Mouse (Mus musculus) intestine, postnatal 0 days (tissue): ENCODE measurements at regions not wholly inside any gene's neighbourhood (a gene's known extent, or its start where the extent isn't known, plus 50 kb on each side); places are given as distances from the start of the nearest gene placed in this dataset.

Source experiments
- ATAC-seq: fragments of 200-750 bp; cut with Nextera tagmentation; 2 replicates; pipeline ENCODE4 v1.8.0; 2017; ENCODE audit warnings: mild to moderate bottlenecking, moderate TSS enrichment, moderate library complexity
- H3K27ac ChIP-seq: fragments of 300-500 bp; sonication (generic); 2 replicates; pipeline ENCODE4 v1.5.1; 2014; ENCODE audit warnings: mild to moderate bottlenecking, low read depth, low read length, moderate library complexity
- H3K27me3 ChIP-seq: fragments of 300-500 bp; sonication (generic); replicated peaks from 2 replicates; pipeline ENCODE4 v1.6.1; 2014; ENCODE audit warnings: low read length, mixed read lengths; ENCODE audit not compliant: control insufficient read depth, insufficient read depth
- H3K36me3 ChIP-seq: fragments of 300-500 bp; sonication (generic); 2 replicates; pipeline ENCODE4 v1.6.1; 2014; ENCODE audit warnings: mild to moderate bottlenecking, moderate library complexity; ENCODE audit not compliant: control insufficient read depth, insufficient read depth
- H3K4me1 ChIP-seq: fragments of 300-500 bp; sonication (generic); replicated peaks from 2 replicates; pipeline ENCODE4 v1.6.1; 2014; ENCODE audit warnings: antibody characterized with exemption, low read length, mixed read lengths; ENCODE audit not compliant: control insufficient read depth, insufficient read depth
- H3K4me2 ChIP-seq: fragments of 300-500 bp; sonication (generic); replicated peaks from 2 replicates; pipeline ENCODE4 v1.6.1; 2014; ENCODE audit warnings: low read depth, mild to moderate bottlenecking, moderate library complexity
- H3K4me3 ChIP-seq: fragments of 300-500 bp; sonication (generic); 2 replicates; pipeline ENCODE4 v1.5.1; 2014; ENCODE audit warnings: low read depth, low read length
- H3K9ac ChIP-seq: fragments of 300-500 bp; sonication (generic); 2 replicates; pipeline ENCODE4 v1.6.1; 2014; ENCODE audit warnings: mild to moderate bottlenecking, low read depth, low read length
- H3K9me3 ChIP-seq: fragments of 300-500 bp; sonication (generic); 2 replicates; pipeline ENCODE4 v1.6.1; 2016; ENCODE audit warnings: mixed run types; ENCODE audit not compliant: control insufficient read depth
- CTCF ChIP-seq: sonication (generic); IDR thresholded peaks from 2 replicates; pipeline ENCODE4 v1.5.1; 2016; ENCODE audit warnings: low read depth, mild to moderate bottlenecking, control low read depth, antibody characterized with exemption, moderate library complexity
- WGBS: fragments of 180-500 bp; shearing (Covaris S2); extraction: QIAGEN DNeasy Blood & Tissue Kit; methylation state at CpG from one replicate; pipeline ENCODE4 v1.1.7; 2014; 5-methylcytosine and 5-hydroxymethylcytosine counted together

DNA sequence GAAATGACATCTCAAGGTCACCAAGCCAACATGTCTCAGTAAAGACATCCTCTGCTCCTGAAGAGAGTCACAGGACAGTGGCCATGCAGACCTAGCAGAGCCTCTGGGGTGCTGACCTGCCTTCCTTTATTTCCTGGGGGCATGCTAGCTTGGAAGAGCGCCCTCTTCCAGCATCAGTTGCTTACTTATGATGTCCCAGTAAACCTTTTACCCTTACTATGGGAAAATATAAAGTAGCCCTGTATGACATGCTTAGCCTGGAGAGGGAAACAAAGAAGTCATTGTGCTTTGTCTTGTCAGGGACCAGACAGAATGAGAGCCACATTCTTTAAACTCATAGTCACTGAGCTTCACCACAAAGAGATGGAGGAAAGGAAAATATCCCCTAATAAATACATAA lies 82.9 kb downstream of the Postn start:
- no peak for TF ChIP-seq CTCF
- no peak for ATAC-seq
- 56% methylated on average over 1 of the region's 1 CpGs for WGBS

GRCm38 (mm10) chr3:54446889-54447288 lies 86.0 kb downstream of the Postn start:
- WGBS: 45% methylated on average over 3 of the region's 3 CpGs
- TF ChIP-seq CTCF: no peak
- no peak for ATAC-seq
- Histone ChIP-seq H3K27ac (no peak overlapping the region), H3K9ac (no peak overlapping the region), H3K9me3 (no peaks in the 10 kb centered on the region), H3K4me1 (no peaks in the 10 kb centered on the region), H3K27me3 (no peaks in the 10 kb centered on the region), H3K36me3 (no peaks in the 10 kb centered on the region), H3K4me3 (no peak overlapping the region), H3K4me2 (no peak overlapping the region)

More for the DNA sequence above, 82.9 kb downstream of the Postn start:
- Histone ChIP-seq H3K4me3 (no peak overlapping the region), H3K4me1 (no peaks in the 10 kb centered on the region), H3K36me3 (no peaks in the 10 kb centered on the region), H3K4me2 (no peak overlapping the region), H3K27me3 (no peaks in the 10 kb centered on the region), H3K27ac (no peak overlapping the region), H3K9me3 (no peaks in the 10 kb centered on the region), H3K9ac (no peak overlapping the region)

DNA sequence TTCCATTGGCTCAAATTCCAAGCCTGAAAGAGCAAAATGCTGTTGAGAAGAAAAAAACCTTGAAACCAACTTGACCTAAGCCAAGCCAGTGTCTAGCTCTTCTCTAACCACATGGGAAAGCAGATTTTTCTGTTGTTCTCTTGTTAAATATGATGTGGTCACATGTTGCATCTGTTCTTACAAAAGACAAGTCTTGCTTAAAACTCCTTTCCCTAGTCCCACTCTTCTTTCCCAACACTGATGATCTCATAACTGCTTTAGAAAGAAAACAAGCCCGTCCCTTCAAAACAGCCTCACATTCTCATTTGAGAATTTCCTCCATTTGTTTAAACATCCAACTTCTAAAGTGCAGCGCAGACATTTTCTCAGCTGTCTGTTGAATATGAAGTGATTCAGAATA lies 96.5 kb downstream of the Postn start:
- no peak overlapping the region for H3K4me2 ChIP-seq
- no peaks in the 10 kb centered on the region for H3K36me3 ChIP-seq
- no peak for ATAC-seq
- H3K9ac ChIP-seq: no peak overlapping the region
- 69% methylated on average over 2 of the region's 2 CpGs for WGBS
- H3K27ac ChIP-seq: no peak overlapping the region
- H3K4me3 ChIP-seq: no peak overlapping the region
- no peaks in the 10 kb centered on the region for H3K4me1 ChIP-seq
- no peaks in the 10 kb centered on the region for H3K9me3 ChIP-seq
- TF ChIP-seq CTCF: no peak
- H3K27me3 ChIP-seq: no peaks in the 10 kb centered on the region

- 86% methylated on average over 6 of the region's 6 CpGs for WGBS
- no peak overlapping the region for H3K4me2 ChIP-seq
- no peaks in the 10 kb centered on the region for H3K27me3 ChIP-seq
- H3K4me3 ChIP-seq: no peak overlapping the region
- no peak for ATAC-seq
- H3K9me3 ChIP-seq: no peaks in the 10 kb centered on the region
- H3K9ac ChIP-seq: no peak overlapping the region
- H3K36me3 ChIP-seq: no peaks in the 10 kb centered on the region
- H3K27ac ChIP-seq: no peak overlapping the region
- TF ChIP-seq CTCF: no peak
- H3K4me1 ChIP-seq: no peaks in the 10 kb centered on the region
Measured at GRCm38 (mm10) chr3:54461366-54461765, 100.5 kb downstream of the Postn start.

GRCm38 (mm10) chr3:54466097-54466496 lies 105.2 kb downstream of the Postn start:
- Histone ChIP-seq H3K9me3 (no peaks in the 10 kb centered on the region), H3K9ac (no peak overlapping the region), H3K27ac (no peak overlapping the region), H3K36me3 (no peaks in the 10 kb centered on the region), H3K4me1 (no peaks in the 10 kb centered on the region), H3K27me3 (no peaks in the 10 kb centered on the region), H3K4me3 (no peak overlapping the region), H3K4me2 (no peak overlapping the region)
- TF ChIP-seq CTCF: no peak
- no peak for ATAC-seq

DNA sequence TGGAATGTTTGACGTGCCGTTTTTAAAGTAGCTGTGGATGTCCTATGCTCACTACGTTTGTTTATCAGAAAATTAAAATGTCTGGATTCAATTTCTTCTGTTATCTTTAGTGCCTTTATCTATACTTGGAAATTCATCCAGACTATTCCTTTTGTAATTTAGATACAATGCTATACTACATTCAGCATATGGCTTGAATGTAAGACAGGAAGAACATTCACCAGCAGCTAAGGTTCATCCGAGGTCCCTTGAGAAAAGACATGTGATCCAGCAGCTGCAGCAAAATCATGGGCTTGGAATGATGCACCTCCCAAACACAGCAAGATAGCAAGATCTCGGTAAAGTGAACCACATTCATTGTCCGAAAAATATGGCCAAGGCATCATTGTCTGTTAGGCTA lies 113.3 kb downstream of the Postn start:
- Histone ChIP-seq H3K4me2 (no peak overlapping the region), H3K36me3 (no peaks in the 10 kb centered on the region), H3K4me3 (no peak overlapping the region), H3K27me3 (no peaks in the 10 kb centered on the region), H3K9ac (no peak overlapping the region), H3K4me1 (no peaks in the 10 kb centered on the region), H3K9me3 (no peaks in the 10 kb centered on the region), H3K27ac (no peak overlapping the region)
- no peak for ATAC-seq
- no peak for TF ChIP-seq CTCF
- WGBS: 73% methylated on average over 6 of the region's 6 CpGs

DNA sequence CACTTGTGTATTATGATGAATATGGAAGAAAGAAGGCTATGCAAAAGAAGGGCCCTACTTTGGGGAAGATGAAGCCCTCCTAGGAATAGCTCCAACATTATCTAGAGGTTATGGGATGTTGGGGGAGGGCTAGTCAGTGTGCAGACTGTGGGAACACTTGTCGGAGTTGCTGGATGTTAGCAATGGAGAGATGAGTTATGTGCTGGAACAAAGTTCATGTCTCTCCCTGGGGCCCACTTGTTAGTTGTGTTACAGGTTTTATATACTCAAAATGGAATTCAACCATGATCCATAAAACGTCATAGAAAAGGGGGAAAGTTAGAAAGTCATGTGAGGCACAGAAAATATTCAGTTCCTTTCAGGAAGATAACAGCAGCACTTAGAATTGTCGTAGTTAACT lies 115.0 kb downstream of the Postn start:
- Histone ChIP-seq H3K4me3 (no peak overlapping the region), H3K36me3 (no peaks in the 10 kb centered on the region), H3K27ac (no peak overlapping the region), H3K27me3 (no peaks in the 10 kb centered on the region), H3K4me1 (no peaks in the 10 kb centered on the region), H3K9me3 (no peaks in the 10 kb centered on the region), H3K9ac (no peak overlapping the region), H3K4me2 (no peak overlapping the region)
- 36% methylated on average over 3 of the region's 3 CpGs for WGBS
- TF ChIP-seq CTCF: no peak
- no peak for ATAC-seq
